Mouse (Mus musculus) kidney, adult 11 months (tissue): ENCODE data around the gene Ccr1.
"Not testable (repeated sequence)": the region's sequence is repeated elsewhere in the genome, so short reads cannot be mapped to it uniquely, and the experiment has no call there.

ENCODE experiments used
- DNase-seq: peaks from one replicate; pipeline ENCODE4 v3.0.0; 2022

Gene Ccr1

DNA sequence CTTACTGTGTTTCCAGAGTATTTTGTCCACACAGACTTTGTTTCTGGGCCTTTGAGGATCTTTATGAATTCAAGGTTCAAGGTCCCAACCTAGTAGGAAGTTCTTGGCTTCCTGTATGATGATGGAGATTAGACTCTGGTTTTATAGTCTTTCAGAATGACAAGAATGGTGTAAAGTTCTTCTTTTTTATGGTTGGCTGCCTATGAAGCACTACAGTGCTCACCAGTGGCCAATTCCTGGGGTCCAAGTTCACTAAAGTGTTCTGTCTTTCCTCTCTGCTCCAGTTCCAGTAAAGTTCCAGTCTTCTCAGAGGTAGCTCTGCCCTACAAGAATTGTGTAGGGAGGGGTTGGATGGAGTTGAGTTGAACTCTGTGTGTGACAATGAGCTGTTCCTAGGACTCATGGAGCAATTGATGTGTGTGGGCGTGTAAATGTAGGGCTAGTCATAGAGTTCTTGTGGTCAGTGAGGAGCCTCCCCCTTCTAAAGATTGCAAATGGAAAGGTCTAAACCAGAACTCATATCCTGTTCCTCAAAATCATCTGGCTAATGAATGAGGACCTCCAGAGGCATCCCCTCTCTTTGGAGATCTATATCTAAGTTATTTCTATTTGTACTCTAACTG, at the start of gene Ccr1:
Ccr1 (minus strand) TSS at position 403 of the 623 bp plus-strand sequence.
- DNase-seq, result peak; percentile 40

DNA sequence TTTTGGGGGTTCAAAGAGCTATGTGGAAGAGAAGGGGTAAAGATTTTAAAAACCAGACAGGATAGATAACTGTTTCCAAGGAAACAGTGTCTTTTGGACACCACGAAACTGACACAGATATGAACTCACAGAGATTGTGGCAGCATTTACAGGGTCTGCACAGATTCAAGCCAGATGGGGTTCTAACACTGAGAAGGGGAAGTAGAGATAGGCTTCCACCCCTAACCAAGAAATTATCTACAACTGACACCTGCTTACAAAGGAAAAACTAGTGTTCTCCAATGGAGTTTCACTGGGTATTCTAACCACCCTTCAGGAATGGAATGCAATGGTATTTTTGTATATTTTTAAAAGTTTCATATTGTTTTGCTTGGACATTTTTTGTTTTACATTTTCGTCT, 47.6 kb upstream of the Ccr1 start:
- DNase-seq, result no peak

DNA sequence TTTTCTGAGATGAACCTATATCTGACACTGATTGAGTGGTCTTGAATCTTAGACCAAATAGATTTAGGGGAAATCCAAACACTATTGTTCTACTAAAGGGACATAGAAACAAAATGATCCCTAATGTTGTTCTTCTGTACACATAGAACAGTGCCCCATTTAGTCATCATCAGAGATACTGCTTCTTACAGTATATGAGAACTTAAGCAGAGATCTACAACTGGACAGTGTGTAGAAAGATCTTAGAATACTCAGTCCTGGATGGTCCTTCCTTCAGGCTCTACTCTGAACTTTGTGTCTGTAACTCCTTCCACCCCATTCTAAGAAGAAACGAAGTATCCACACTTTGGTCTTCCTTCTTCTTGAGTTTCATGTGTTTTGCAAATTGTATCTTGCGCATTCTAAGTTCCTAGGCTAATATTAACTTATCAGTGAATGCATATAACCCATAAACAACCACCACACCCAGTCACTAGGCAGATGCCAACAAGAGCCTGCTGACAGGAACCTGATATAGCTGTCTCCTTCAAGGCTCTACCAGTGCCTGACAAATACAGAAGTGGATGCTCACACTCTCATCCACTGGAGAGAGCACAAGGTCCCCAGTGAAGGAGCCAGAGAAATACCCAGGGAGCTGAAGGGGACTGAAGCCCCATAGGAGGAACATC, 46.6 kb upstream of the Ccr1 start:
- no peak for DNase-seq

DNA sequence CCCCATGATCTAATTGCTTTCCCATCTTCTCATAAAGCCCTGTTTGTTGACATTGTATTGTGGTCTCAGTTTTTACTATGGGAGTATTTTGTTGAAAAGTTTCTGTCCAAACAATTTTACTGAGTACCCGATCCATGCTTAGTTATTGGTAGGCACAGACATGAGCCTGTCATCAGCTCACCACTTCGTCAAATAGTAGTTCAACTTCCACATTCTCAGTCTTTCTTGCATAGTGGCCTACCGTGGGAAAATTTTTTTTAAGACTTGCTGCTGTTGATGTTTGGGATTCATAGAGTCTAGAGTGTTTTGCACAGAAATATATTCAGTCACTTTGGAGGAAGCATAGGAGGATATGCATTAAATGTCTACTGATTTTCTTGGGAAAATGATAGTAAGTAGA, 44.8 kb upstream of the Ccr1 start:
- DNase-seq, result no peak

DNA sequence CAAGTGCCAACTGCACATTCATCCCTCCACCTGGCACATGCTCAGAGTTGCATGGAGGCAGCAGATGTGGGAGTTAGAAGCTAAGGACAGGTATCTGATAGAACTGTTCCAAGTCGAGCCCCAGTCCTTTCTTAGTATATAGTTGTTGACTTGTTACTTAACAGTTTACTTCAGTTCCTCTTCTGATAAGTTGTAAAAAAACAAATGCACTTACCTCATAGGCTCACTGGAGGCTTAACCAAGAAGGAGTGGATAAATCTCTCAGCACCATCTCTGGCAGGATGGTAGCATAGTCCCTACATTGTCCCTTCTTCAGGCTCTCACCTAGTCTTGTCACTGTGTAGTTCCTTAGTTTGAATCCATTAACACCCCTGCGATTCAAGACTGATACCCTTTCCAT, 44.2 kb upstream of the Ccr1 start:
- no peak for DNase-seq

DNA sequence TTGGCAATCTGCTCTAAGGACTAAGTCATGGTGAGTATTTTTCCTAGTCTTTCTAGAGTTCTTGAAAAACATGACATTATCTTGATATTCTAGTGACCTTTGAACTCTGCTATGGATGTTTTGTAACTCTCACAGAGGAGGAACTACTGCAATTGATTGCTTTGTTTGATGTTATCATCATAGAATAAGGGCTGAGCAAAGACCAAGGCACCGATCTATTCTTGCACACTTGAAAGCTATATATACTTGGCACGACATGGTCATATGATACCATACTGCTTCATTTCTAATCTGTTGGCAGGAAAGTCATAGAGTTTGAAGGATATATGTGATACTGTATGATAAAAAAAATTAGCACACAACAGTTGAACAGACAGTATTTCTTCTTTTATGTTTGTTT, 31.3 kb upstream of the Ccr1 start:
- no peak for DNase-seq

DNA sequence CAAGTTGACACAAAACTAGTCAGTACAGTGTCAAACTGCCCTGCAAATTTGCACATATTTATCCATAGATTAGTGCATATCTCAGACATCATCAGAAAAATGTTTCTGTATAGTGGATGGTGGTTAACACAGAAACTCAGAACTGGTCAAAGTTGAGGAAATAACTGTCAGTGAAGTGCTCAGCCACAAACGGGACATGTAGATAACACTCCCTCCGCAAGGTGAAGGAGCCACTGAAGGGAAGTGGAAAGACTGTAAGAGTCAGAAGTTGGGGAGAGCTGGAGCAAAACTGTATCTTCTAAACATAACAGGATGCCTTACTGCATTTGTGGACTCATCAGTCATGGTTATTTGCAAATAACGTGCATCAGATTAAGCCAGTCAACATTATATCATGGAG, 29.2 kb upstream of the Ccr1 start:
- no peak for DNase-seq

DNA sequence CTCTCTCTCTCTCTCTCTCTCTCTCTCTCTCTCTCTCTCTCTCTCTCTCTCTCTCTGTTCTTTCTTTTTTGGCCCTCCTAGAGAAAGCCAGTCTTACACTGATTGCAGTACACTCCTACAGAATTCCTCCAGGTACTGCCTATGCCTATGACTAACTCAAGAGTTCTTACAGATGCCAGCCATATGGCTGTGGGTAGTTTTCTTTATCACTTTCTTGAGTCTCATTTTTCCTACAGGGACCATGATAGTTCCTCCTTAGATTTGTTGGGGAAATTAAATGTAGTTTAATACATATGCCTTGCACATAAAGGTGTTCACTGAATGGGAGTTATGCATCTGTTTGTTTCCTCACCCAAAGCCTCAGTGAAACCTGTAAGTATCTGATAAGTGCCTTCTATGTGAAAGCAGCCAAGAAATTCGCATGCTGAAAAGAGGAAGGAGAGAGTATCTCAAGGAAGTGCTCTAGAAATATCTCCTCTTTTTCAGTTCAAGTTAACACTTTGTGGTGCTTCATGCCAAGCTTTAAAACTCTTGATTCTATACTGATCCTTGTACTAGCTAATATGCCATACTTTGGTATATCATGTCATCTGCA, 22.9 kb upstream of the Ccr1 start:
- DNase-seq, result no peak

DNA sequence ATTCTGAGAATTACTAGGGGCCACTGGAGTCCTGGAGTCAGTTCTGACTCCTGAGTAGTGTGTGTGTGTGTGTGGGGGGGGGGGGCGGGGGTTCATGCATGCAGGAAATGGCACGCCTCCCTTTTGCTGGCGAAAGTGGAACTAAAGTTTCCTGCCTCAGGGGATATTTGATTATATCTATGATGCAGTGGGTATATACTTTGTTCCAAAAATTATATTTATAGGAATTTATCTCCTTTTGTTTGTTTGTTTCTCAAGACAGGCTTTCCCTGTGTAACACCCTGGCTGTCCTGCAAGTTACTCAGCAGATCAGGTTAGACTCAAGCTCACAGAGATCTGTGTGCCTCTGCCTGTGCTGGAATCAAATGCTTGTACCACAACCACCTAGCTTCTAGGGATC, 21.2 kb upstream of the Ccr1 start:
- no peak for DNase-seq

DNA sequence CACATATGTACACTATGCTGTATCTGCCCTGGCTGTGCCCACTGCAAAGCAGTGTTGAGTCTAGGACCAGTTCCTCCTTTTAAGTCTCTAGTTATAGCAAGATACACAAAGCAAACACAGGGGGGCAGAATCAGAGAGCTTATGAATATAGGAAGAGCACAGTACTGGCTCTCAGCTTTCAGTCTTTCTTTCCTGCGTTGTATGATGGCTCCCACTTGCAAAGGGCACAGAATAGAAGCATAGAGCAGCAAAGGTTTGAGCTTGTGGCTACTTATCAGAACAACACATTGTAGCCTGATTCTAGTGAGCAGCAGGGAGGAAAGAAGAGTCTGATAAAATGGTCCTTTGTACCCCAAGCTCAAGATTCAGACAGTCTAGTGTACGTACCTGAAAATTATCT, 17.7 kb upstream of the Ccr1 start:
- DNase-seq, result no peak

DNA sequence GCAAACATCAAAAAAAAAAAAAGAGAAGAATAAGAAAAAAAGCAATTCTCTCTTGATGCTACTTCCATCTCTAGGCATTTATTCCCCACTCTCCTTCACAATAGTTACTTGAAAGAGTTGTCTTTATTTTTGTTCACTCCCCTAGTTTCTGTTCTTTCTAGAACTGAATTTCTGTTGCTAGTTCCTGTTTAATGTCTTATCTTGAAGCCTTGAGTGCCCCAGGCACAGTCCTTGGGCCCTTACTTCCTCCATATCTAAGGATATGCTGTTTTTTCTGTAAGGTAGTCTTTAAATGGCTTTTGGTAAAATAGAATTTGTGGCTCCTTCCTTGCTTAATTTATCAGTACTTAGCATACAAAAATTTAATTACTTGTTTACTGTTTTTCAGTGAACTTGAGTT, 16.5 kb upstream of the Ccr1 start:
- no peak for DNase-seq

DNA sequence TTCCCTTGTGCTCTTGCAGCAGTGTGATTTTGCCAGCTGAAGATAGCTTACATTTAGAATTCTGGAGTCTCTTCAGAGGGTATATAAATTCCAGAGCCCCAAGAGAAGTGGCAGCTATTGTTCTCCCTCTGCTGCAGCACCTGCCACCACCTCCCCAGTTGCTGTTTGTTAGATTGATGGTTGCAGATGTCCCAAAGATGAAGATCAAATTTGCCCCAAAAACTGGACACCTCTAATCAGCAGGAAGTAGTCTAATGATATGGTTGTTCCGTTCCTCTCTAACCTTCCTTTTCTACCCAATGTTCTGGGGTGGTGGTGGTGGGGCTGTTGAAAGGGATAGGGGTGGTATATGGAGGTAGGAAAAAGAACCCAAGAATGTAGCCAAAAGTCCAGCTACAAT, 14.2 kb upstream of the Ccr1 start:
- DNase-seq, result no peak

DNA sequence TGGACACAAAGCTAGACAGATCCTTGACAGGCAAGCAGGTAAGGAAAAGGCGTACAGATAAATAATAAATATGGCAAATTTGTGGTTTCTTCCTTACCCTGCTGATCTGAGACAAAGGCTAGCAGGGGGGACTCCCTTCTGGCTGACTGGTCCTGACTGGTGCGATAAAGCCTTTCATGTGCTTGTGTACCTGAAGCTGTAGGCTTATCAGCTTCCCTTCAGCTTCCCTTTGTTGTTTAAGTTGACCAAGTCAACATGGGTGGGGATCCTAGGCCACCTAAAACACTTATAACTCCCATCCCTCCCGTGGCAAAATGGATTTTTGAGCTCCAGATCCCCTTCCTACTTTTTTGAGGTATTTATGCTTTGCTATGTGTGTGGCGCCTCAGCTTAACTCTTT, 13.4 kb upstream of the Ccr1 start:
- DNase-seq, result no peak

DNA sequence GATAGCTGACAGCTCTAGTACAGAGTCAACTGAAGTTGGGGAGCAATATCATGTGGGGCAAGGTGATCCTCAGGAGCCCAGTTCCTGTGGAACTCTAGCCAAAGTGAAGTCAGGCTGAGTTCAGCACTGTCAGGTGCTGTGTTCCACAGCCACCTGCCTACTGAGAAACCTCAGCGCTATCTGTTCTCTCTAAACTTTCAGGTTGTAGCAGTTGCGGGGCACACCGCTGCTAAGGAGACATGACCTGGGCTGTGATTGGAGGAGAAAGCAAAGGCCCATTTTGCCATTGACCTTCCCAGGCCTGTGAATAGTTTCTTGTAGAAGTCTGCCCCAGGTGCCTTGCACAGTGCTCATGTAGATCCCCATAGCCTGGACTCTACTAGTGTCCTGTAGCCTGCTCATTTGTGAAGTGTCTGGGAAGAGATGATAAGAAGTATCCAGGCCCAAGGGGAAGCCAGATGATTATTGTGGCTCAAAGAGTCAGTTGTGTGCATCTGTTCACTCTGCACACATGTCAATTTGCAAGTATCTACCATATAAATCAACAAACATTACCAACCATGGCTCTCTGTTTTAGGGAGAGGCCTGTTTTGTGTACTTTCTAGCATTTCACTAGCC, 12.5 kb upstream of the Ccr1 start:
- DNase-seq, result not testable (repeated sequence)

DNA sequence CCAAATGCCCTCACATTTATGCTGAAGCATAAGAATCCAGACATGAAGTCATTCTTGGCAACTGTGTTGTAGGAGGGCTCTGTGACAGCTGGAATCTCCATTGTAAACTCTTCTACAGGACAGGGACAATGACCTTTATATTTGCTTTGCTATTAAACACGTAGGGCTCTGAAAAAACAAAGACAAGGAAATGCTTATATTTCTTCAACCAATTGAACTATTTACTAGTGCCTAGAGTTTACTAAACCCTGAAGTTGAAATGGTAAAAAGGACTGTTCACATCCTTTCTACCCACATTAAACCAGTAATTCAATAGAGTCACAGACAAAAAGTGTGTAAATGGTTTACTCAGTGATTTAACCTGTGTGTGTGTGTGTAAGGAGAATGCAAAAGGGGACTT, 9.8 kb upstream of the Ccr1 start, which contains the start of gene Ccr1l1:
Ccr1l1 (minus strand) TSS at position 101 of the 400 bp plus-strand sequence.
- no peak for DNase-seq

DNA sequence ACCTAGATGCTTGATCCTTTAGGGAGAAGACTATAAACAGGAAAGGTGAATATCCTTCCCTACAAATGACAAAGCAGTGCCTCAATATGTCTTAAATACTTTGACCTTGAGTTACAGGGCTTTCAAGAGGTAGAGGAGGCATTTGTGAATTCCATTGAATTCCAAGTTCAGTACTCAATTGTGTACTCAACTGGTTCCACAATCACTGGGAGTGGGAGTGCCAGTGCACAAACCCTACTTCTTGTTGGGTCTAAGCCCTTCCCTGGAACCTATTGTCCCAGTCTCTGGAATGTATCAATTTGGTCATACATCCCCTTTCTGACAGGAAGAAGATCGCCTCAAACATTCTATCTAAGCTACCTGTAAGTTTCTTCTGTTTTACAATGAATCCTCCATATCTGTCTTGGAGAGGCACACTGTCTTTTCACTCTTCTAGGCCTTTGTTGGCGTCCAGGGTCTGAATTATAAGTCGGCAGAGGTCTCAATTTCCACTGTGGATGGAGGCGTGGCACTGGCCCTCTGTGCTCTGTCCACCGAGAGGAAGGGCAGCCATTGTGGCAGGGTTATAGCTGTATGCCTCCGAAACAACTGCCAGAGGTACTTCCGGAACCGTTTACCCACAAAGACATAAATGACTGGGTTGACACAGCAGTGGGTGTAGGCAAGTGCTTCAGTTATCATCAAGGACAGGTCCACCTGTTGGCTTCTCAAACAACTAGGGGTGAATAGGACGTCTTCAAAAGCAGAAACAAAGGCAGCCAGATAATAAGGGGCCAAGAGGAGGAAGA, 8.6 kb upstream of the Ccr1 start:
- no peak for DNase-seq

DNA sequence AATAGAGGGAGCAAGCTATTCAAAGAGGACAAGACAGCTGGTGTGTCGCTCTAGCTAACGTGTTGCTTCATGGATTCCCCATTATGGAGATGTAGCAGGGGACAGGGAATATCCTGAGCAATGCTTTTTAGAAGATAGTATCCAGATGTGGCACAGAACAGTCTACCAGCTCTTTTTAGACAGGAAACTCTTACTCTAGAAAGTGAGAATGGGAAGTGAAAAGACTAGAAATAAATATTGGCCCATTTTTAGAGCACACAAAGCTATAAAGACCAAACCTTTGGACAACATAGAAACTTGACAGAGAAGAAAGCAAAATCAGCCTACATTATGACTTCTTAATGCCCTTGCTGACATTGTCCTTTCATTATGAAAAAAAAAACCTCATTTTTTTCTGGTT, 7.1 kb upstream of the Ccr1 start:
- DNase-seq, result no peak

DNA sequence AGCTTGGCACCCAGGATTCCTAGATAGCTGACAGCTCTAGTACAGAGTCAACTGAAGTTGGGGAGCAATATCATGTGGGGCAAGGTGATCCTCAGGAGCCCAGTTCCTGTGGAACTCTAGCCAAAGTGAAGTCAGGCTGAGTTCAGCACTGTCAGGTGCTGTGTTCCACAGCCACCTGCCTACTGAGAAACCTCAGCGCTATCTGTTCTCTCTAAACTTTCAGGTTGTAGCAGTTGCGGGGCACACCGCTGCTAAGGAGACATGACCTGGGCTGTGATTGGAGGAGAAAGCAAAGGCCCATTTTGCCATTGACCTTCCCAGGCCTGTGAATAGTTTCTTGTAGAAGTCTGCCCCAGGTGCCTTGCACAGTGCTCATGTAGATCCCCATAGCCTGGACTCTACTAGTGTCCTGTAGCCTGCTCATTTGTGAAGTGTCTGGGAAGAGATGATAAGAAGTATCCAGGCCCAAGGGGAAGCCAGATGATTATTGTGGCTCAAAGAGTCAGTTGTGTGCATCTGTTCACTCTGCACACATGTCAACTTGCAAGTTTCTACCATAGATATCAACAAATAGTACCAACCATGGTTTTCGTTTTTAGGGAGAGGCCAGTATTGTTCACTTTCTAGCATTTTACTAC, 1.5 kb downstream of the Ccr1 start:
- not testable (repeated sequence) for DNase-seq

DNA sequence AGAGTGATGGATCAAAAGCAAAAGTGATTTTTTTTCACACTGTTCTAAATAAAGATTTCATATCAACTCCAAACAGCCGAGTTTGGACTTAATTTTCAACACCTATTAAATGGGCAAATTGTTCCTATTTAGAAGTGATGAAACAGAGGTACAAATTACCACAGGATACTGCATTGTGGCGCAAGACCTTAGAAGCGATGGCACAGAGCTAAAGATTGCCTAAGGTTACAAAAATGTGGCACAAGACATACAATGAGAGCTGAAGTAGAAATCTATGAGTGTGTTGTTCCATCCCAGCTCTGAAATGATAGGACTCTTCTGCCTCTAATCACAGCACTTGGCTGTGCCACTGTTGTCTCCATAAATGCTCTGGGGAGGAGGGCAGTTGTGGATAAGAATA, 3.7 kb downstream of the Ccr1 start:
- no peak for DNase-seq

DNA sequence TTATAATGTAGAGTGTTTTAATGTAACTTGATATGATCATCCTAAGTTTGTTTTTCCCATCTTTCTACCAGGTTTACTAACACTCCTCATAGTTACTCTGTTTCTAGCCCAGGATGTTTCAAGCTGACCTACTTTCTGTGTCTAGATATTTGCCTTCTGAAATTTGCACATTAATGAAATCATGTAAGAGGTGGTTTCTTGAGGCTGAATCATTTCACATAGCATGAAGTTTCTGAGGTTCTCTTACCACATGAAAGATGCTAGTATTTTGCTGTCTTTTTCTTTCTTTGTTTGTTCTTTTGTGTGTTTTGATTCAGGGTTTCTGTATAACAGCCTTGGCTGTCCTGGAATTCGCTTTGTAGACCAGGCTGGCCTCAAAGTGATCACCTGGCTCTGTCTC, 8.3 kb downstream of the Ccr1 start:
- no peak for DNase-seq

DNA sequence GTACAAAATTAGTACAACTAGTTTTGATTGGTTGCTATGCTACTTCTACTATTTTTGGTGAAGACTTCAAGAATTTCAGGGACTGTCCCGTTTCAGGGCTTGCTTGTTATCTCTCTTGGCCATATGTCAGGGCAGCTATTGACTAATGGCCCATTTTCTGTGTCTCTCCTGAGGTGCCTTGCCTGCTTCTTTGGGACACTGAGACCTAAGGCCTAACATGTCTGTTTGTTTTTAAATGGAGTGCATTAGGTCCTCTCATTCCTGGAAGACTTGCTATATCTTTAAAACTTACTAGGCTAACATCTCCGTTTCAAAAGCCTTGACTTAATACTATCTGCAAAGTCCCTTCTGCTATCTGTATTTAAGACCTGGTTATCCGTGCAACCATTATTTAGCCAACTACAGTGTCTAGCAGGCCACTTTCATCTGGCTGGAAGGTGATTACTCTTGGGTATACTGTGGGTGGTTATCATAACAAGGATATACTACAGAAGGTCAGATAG, 10.5 kb downstream of the Ccr1 start:
- DNase-seq, result no peak

DNA sequence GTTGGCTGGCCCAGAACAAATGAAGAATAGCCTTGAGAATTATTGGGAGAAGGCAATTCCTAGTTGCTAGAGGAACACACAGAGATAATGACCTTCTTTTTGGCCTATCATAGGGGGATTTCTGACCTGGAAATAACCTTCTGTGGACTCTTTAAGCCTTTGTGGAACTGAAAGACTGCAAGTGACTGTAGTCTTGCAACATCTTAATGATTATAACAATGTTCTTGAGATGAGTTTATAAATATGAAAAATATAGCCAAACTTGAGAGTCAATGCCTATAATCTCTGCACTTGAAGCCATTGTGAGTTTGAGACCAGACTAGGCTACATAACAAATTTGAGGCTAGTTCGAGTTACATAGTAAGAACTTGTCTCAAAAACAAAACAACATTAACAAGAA, 11.6 kb downstream of the Ccr1 start:
- DNase-seq, result no peak

DNA sequence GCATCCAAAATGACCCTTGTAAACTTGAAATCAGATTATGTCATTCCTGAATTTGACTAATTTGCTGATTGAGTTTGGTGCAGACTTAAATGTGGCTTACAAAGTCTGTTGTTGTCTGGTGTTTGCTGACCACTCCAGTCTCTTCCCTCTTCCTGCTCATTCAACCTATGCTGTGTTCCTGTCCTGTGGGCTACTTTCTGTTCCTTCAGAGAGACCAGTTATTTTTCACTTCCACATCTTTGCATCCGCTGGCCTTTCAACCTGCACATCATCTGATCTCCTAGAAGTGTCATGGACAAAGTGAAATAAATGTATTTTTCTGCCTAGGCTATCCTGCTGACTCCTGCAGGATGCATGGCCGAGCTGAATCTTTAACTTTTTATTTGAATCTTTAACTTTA, 14.9 kb downstream of the Ccr1 start:
- DNase-seq, result no peak
